Mouse (Mus musculus) liver, embryonic 14.5 days (tissue): ENCODE measurements around the gene Pard6b.

Experiments used
- CTCF ChIP-seq: IDR thresholded peaks from 2 replicates; pipeline ENCODE4 v1.5.1; 2016; ENCODE audit warnings: antibody characterized with exemption, low read depth, control low read depth
- EP300 ChIP-seq: IDR thresholded peaks from 2 replicates; pipeline ENCODE4 v1.6.1; 2016; ENCODE audit warnings: antibody characterized with exemption, low read depth

DNA sequence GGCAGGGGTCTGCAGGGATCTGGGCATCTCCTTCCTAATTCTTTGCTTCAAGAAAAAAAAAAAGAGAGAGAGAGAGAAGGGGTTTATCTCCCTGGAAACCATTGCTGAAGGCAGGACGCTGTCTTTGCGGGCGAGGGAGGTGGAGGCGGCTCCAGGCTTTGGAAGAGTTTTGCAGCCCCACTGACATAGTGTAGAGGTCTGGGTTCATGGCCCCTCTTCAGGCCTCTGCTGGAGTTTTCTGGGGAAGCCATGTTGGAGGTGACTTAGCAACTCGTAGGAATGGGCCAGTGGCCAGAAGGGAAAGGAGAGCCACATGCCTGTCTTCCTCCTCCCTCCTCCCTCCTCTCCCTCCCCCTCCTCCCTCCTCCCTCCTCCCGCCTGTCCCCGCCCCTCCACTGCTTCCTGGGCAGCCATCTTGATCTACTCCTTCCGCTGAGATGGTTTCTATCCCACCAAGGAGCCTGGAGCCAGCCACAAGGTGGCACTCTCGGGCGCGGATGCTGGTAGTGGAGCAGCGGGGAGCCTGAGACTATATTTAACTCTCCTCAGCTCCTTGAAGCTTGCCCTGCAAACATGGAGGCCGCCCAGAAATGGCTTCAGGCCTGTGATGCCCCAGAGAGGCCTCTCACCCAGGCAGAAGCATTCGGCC, 47.5 kb downstream of the Pard6b start:
- peak; percentile 86 for TF ChIP-seq CTCF
- no peak for TF ChIP-seq EP300
